Mouse (Mus musculus) fibroblast of lung, adult 2 months (primary cell): ENCODE data around the gene Cox4i1.

Experiments used
- DNase-seq: peaks from one replicate; pipeline ENCODE4 v3.0.0-alpha.2; 2011; ENCODE audit warnings: low read depth

The Cox4i1 gene

DNA sequence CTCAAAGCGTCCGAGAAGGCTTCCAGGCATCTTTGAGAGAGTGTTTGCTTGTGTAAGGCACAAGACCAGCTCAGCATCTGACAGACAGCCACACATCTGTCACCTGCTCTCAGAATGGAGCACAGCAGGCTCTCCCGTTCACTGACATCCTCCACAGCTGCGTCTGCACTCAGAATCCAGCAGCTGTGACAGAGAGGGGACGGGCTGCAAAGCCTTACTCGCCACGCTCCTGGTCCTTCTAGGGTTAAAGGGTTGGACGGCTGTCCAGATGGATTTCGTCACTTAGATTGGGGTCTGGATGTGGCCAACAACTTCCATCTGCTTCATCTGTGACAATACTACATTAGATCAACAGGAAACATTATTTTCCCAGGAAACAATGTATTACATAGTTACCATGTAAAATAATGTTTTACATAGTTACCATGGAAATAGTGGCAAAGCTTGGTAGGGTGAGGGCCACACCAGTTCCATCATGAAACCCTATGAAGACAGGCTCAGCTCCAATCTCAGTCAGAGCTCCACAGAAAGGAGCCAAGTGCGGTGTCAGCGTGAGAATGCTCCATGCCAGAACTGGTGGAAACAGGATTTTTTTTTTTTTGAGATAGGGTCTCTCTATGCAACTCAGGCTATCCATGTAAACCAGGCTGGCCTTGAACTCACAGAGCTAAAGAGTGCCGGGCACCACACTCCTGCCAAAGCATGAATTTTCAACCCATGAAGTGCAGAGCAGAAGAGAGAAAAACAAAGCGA, 28.6 kb downstream of the Cox4i1 start:
- DNase-seq, result no peak

DNA sequence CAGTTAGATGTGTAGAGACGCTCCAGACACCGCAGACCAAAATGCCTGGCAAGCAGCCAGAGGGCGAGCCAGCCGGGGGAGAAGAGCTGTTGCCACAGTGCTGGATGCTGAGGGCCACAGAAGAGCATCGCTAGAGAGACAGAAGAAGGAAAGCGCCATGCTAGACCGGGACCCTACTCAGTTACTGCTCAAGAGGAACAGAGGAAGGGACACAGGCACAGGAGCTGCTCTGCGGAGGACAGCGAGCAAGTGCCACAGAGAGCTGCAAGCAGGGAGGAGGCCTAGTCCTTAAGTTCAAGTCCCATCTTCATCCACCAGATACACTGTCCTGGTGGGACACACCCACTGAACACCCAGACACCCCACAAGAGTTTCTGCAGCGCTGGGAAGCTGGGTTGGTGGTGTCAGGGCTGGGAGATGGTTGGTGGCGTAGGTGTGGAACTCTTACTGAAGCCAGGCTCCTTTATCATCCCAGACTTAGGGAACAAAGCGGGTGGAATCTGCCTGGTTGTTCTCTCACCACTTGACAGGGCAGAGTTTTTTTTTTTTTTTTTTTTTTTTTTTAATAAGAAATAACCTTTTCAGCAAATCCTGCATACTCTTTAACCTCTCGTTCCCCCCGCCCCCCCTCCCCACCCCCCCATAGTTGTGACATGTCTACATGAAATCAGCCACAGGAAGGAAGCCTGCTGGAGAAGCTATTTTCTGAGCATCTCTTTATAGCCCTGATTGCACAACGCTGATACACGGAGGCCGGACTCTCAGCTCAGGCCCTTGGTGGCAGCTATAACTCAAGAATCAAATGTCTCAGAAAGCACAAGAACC, 29.3 kb downstream of the Cox4i1 start:
- DNase-seq, result no peak

DNA sequence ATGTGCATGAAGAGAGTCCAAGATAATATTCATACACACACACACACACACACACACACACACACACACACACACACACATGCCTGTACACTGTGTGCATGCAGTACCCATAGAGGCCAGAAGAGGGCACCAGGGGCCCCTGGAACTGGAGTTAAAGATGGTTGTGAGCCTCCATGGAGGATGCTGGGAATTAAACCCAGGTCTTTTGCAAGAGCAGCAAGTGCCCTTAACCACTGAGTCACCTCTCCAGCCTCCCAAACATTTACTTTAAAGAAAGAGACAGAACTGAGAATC, 29.9 kb downstream of the Cox4i1 start:
- no peak for DNase-seq

- DNase-seq, result no peak
These were observed 30.4 kb downstream of the Cox4i1 start for GRCm38 (mm10) chr8:120698426-120698825.

DNA sequence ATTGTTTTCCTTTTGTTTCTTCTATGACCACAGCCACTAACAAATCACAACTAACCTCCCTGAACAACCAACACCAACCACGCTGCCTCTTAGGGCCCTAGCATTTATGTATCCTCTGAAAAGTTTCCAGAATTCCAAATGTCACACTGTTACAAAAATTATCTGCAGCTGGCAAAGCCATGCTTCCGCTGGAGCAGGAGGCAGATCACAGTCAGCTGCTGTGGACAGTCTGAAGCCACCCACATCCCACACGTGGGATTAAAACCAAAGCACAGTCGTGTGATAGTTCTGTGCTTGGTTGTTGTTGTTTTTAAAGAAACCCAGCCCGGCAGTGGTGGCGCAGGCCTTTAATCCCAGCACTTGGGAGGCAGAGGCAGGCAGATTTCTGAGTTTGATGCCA, 31.1 kb downstream of the Cox4i1 start:
- no peak for DNase-seq

DNA sequence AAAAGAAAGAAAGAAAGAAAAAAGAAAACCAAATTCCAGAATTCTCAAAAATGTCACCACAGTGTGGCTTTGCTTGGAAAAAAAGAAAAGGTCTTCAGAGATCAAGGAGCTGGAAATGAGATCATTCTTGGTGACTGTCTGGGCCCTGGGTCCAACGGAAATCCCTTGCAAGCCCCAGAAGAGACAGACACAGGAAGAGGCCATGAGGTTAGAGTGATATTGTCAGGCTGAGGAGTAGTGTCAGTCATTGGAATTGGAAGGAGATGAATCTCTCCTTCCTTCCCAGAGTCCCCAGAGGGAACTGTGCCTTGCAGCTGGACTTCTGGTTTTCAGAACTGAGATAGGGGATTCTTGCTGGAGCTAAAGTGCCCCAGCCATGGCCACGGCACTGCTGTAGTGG, 31.5 kb downstream of the Cox4i1 start:
- DNase-seq, result no peak

- DNase-seq, result no peak
These were observed 32.0 kb downstream of the Cox4i1 start for GRCm38 (mm10) chr8:120700053-120700452.

DNA sequence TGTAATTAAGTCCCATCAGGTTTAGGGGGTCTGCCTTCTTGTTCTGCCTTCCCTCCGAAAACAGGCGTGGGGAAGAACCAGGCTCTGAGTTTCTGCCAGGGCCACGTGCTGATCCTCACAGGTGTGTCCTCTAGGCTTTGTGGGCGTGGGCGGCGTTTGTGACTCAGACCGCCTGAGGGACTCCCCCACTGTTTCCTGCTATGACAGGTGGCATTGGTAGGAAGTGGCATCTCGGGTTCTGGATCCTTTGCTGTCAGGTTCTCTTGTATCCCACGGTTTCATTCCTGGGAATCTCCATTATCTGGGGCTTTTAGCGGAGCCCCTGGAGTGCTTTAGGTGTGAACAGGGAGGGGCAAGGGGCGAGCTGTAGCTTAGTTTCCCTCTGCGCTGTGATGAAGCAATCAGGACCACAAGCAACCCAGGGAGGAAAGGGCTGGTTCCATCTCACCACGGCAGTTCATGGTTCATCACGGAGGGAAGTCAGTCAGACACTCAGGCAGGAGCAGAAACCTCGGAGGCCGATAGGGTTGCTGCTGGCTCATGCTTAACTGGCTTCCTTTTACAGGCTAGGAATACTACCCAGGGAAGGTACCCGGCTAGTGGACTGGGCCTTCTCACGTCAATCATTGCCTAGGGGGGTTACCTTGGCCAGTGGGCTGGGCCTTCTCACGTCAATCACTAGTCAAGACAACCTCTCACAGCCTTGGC, 33.9 kb downstream of the Cox4i1 start:
- no peak for DNase-seq

GRCm38 (mm10) chr8:120704203-120704602, 36.2 kb downstream of the Cox4i1 start:
- no peak for DNase-seq

DNA sequence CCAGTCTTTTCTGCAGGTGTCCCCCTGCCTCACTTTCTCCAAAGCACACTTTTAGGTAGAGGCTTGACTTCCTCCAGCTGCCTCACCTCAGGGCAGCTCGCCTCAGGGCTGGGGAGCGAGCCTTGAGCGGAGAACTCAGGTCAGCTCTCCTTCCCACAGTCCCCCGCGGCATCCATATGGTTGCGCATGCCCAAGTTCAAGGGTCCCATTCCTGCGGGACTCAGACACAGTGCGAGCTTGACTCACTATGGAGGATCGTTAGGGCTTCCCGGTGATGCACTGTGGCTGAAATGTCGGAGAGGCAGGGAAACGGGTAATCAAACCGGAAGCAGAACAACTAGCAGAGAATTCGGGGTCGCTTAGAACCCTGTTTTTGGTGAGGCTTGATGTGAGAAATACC, 37.1 kb downstream of the Cox4i1 start:
- DNase-seq, result no peak

DNA sequence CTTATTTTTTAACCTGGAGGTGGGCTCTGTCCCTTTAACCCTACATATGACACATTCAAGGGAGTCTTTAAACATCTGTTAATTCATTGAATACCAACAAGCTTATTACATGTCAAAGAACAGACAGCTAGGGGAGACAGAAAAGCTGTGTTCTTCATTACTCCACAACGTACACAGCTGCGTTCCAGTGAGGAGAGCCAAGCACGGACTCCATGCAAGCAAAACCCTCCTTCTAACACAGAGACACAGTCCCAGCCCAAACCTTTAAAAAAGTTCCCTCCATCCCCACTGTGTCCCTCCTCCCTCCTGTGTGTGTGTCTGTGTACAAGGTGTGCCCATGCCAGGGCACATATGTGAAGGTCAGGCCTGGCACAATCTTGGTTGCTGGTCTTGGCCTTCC, 38.2 kb downstream of the Cox4i1 start:
- no peak for DNase-seq

- DNase-seq, result no peak
These were observed 41.2 kb downstream of the Cox4i1 start for GRCm38 (mm10) chr8:120709176-120709575.

DNA sequence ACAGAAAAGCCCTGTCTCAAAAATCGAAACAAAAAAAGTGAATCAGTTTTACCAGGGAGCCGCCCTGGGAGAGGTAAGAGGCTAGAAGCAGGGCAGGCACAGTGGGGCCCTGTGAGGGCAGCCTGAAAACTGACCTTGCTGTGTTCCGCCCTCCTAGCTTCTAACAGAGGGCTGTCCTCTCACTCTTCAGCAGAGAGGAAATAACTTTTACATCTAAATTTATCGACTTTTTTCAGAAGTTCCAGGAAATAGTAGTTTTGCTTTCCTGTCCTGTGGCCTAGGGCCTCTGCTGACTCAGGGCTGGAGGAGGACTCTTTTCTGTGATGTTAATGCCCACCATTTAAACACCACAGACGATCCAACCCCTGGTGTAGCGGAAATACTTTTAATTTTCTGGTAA, 47.2 kb downstream of the Cox4i1 start:
- no peak for DNase-seq

GRCm38 (mm10) chr8:120715996-120716680, 48.1 kb downstream of the Cox4i1 start:
- DNase-seq, result no peak

- no peak for DNase-seq
These were observed 51.7 kb downstream of the Cox4i1 start for GRCm38 (mm10) chr8:120719586-120720236.

DNA sequence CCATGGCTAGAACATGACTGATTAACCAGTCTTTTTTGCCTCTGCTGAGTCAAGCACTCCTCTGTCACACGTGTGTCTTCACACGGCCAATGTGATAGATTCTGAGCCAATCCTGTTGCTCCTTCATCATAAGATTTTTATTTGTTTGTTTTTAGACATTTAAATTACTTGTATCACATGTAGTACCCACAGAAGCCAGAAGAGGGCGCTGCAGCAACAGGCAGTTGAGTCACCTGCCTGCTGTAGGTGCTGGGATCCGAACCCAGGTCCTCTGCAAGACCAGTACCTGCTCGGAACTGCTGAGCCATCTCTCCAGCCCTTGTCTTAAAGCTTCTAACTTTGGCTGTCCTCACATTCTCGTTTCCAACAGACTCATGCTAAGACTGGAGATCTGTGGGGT, 55.0 kb downstream of the Cox4i1 start:
- no peak for DNase-seq
